Mouse (Mus musculus) liver, embryonic 11.5 days (tissue): ENCODE results near the gene Dusp7. TPM values are rescaled to one million over a fixed set of nuclear protein-coding genes. Genes with fewer than 3 reads are reported as not detected.

Experiments used
- ATAC-seq: fragments of 200-750 bp; cut with Nextera tagmentation; replicated peaks from 2 replicates; pipeline ENCODE4 v1.8.0; 2017; ENCODE audit warnings: moderate number of reproducible peaks, mild to moderate bottlenecking, moderate TSS enrichment, moderate library complexity; ENCODE audit not compliant: low FRiP score
- DNase-seq: peaks from one replicate; pipeline ENCODE4 v3.0.0-alpha.2; 2017; ENCODE audit warnings: low spot score
- H3K27ac ChIP-seq: fragments of 300-500 bp; sonication (generic); 2 replicates; pipeline ENCODE4 v1.5.1; 2014; ENCODE audit warnings: mild to moderate bottlenecking, low read depth, low read length, control low read depth
- H3K27me3 ChIP-seq: fragments of 300-500 bp; sonication (generic); replicated peaks from 2 replicates; pipeline ENCODE4 v1.6.1; 2014; ENCODE audit warnings: low read length, mixed read lengths; ENCODE audit not compliant: control insufficient read depth, insufficient read depth
- H3K36me3 ChIP-seq: fragments of 300-500 bp; sonication (generic); 2 replicates; pipeline ENCODE4 v1.6.1; 2014; ENCODE audit warnings: mild to moderate bottlenecking, low read length, moderate library complexity, mixed read lengths; ENCODE audit not compliant: control insufficient read depth, insufficient read depth
- H3K4me1 ChIP-seq: fragments of 300-500 bp; sonication (generic); replicated peaks from 2 replicates; pipeline ENCODE4 v1.6.1; 2014; ENCODE audit warnings: low read length, mixed read lengths; ENCODE audit not compliant: control insufficient read depth, insufficient read depth
- H3K4me2 ChIP-seq: fragments of 300-500 bp; sonication (generic); 2 replicates; pipeline ENCODE4 v1.6.1; 2014; ENCODE audit warnings: mild to moderate bottlenecking, control low read depth, moderate library complexity
- H3K4me3 ChIP-seq: fragments of 300-500 bp; sonication (generic); 2 replicates; pipeline ENCODE4 v1.5.1; 2014; ENCODE audit warnings: low read depth, low read length, control low read depth
- H3K9ac ChIP-seq: fragments of 300-500 bp; sonication (generic); 2 replicates; pipeline ENCODE4 v1.6.1; 2014; ENCODE audit warnings: low read depth, low read length, control low read depth
- H3K9me3 ChIP-seq: fragments of 300-500 bp; sonication (generic); 2 replicates; pipeline ENCODE4 v1.6.1; 2016; ENCODE audit warnings: low read length, inconsistent platforms, mixed read lengths; ENCODE audit not compliant: control insufficient read depth
- WGBS: fragments of 180-500 bp; shearing (Covaris S2); extraction: QIAGEN DNeasy Blood & Tissue Kit; methylation state at CpG from one replicate; pipeline ENCODE4 v1.1.7; 2014; 5-methylcytosine and 5-hydroxymethylcytosine counted together
- polyA plus RNA-seq: library from polyadenylated mRNA; unstranded; fragments of >200 nt; fragmentation: Nextera tagmentation; extraction: Ambion mirVana; gene quantifications from 2 replicates; pipeline ENCODE4 v1.2.1, GENCODE M21; 2014

Dusp7 gene
- polyA plus RNA-seq, 1 experiment from 2014 or later, result 18.1 TPM

- ATAC-seq (no peak), DNase-seq (no peak)
- 61% methylated on average over 5 of the region's 5 CpGs for WGBS
- Histone ChIP-seq H3K9ac (no peak overlapping the region), H3K27ac (no peak overlapping the region), H3K9me3 (no peaks in the 10 kb centered on the region), H3K4me2 (no peak overlapping the region), H3K4me3 (no peak overlapping the region), H3K4me1 (peaks cover 50% of the 10 kb centered on the region), H3K27me3 (no peaks in the 10 kb centered on the region; the same call in 1 of the 2 replicates), H3K36me3 (no peaks in the 10 kb centered on the region)
These were observed 33.7 kb downstream of the Dusp7 start for GRCm38 (mm10) chr9:106402149-106402548.

- 74% methylated on average over 16 of the region's 16 CpGs for WGBS
- no peak for ATAC-seq
- Histone ChIP-seq H3K4me2 (no peak overlapping the region), H3K36me3 (no peaks in the 10 kb centered on the region), H3K9ac (no peak overlapping the region), H3K4me3 (no peak overlapping the region), H3K27me3 (no peaks in the 10 kb centered on the region; the same call in 1 of the 2 replicates), H3K9me3 (no peaks in the 10 kb centered on the region), H3K27ac (no peak overlapping the region), H3K4me1 (peaks cover 45% of the 10 kb centered on the region)
- no peak for DNase-seq
These were observed 34.4 kb downstream of the Dusp7 start for GRCm38 (mm10) chr9:106402607-106403375.

- H3K9me3 ChIP-seq, result no peaks in the 10 kb centered on the region
- H3K27me3 ChIP-seq, result no peaks in the 10 kb centered on the region; the same call in 1 of the 2 replicates
- DNase-seq (no peak), ATAC-seq (no peak)
- peaks cover 27% of the 10 kb centered on the region for H3K4me1 ChIP-seq
- no peak overlapping the region for H3K4me2 ChIP-seq
- no peaks in the 10 kb centered on the region for H3K36me3 ChIP-seq
- H3K9ac ChIP-seq, result no peak overlapping the region; the same call in 1 of the 2 replicates
- no peak overlapping the region for H3K27ac ChIP-seq
- 27% methylated on average over 6 of the region's 6 CpGs for WGBS
- H3K4me3 ChIP-seq, result no peak overlapping the region
These were observed 36.8 kb downstream of the Dusp7 start for GRCm38 (mm10) chr9:106405275-106405674.

GRCm38 (mm10) chr9:106406443-106407078 is 38.1 kb downstream of the Dusp7 start:
- no peak for DNase-seq
- Histone ChIP-seq H3K4me2 (no peak overlapping the region), H3K36me3 (no peaks in the 10 kb centered on the region), H3K9me3 (no peaks in the 10 kb centered on the region), H3K4me3 (no peak overlapping the region), H3K4me1 (peaks cover 37% of the 10 kb centered on the region), H3K27me3 (no peaks in the 10 kb centered on the region), H3K9ac (no peak overlapping the region), H3K27ac (no peak overlapping the region)
- 46% methylated on average over 8 of the region's 8 CpGs for WGBS
- ATAC-seq, result no peak

GRCm38 (mm10) chr9:106409096-106409495 is 40.7 kb downstream of the Dusp7 start:
- DNase-seq, result no peak
- H3K4me3 ChIP-seq, result no peak overlapping the region
- 97% methylated on average over 4 of the region's 4 CpGs for WGBS
- no peak overlapping the region for H3K27ac ChIP-seq
- ATAC-seq, result no peak
- no peaks in the 10 kb centered on the region for H3K36me3 ChIP-seq
- no peak overlapping the region for H3K4me2 ChIP-seq
- peaks cover 30% of the 10 kb centered on the region for H3K4me1 ChIP-seq
- H3K9ac ChIP-seq, result no peak overlapping the region
- H3K27me3 ChIP-seq, result no peaks in the 10 kb centered on the region
- no peaks in the 10 kb centered on the region for H3K9me3 ChIP-seq

- no peak for ATAC-seq
- no peaks in the 10 kb centered on the region for H3K36me3 ChIP-seq
- peaks cover 28% of the 10 kb centered on the region for H3K4me1 ChIP-seq
- DNase-seq, result no peak
- WGBS, result 89% methylated on average over 2 of the region's 2 CpGs
- H3K4me2 ChIP-seq, result no peak overlapping the region
- H3K27me3 ChIP-seq, result no peaks in the 10 kb centered on the region
- H3K9me3 ChIP-seq, result no peaks in the 10 kb centered on the region
- no peak overlapping the region for H3K4me3 ChIP-seq
- H3K9ac ChIP-seq, result no peak overlapping the region
- no peak overlapping the region for H3K27ac ChIP-seq
These were observed 41.7 kb downstream of the Dusp7 start for GRCm38 (mm10) chr9:106410086-106410650.

GRCm38 (mm10) chr9:106411091-106411594 is 42.7 kb downstream of the Dusp7 start:
- peaks cover 22% of the 10 kb centered on the region for H3K4me1 ChIP-seq
- no peak for DNase-seq
- H3K4me2 ChIP-seq, result peak overlapping the region; percentile 55
- WGBS, result 31% methylated on average over 9 of the region's 9 CpGs
- peak; percentile 88 for ATAC-seq
- peak overlapping the region; percentile 44; the same call in 1 of the 2 replicates for H3K27ac ChIP-seq
- no peak overlapping the region; the same call in 1 of the 2 replicates for H3K4me3 ChIP-seq
- no peaks in the 10 kb centered on the region for H3K36me3 ChIP-seq
- no peaks in the 10 kb centered on the region for H3K9me3 ChIP-seq
- peak overlapping the region; percentile 38; the same call in 1 of the 2 replicates for H3K9ac ChIP-seq
- no peaks in the 10 kb centered on the region for H3K27me3 ChIP-seq

- Histone ChIP-seq H3K9me3 (no peaks in the 10 kb centered on the region), H3K9ac (peak overlapping the region; percentile 46), H3K4me1 (peaks cover 18% of the 10 kb centered on the region), H3K4me2 (peak overlapping the region; percentile 55), H3K27me3 (no peaks in the 10 kb centered on the region), H3K27ac (peak overlapping the region; percentile 44; the same call in 1 of the 2 replicates), H3K4me3 (peak overlapping the region; percentile 4; the same call in 1 of the 2 replicates), H3K36me3 (no peaks in the 10 kb centered on the region)
- DNase-seq (no peak), ATAC-seq (peak; percentile 83)
- WGBS, result 40% methylated on average over 6 of the region's 6 CpGs
These were observed 43.3 kb downstream of the Dusp7 start for GRCm38 (mm10) chr9:106411729-106412128.
